Mouse (Mus musculus) A20 (cell line): ENCODE data around the gene Hmx3.

Source experiments
- DNase-seq: peaks from one replicate; pipeline ENCODE4 v3.0.0-alpha.2; 2011; ENCODE audit warnings: low read depth, low spot score

Gene Hmx3

GRCm38 (mm10) chr7:131556541-131557271 lies 14.0 kb downstream of the Hmx3 start:
- no peak for DNase-seq

- no peak for DNase-seq
Observed at GRCm38 (mm10) chr7:131557751-131558150, 15.1 kb downstream of the Hmx3 start.

- peak; percentile 96 for DNase-seq
Observed at GRCm38 (mm10) chr7:131559986-131560696, 17.5 kb downstream of the Hmx3 start, which contains the start of gene Bub3. Bub3 (plus strand) TSS chr7:131560222.

GRCm38 (mm10) chr7:131560697-131561042 lies 18.0 kb downstream of the Hmx3 start:
- DNase-seq = no peak

GRCm38 (mm10) chr7:131575246-131575645 lies 32.6 kb downstream of the Hmx3 start:
- DNase-seq = no peak

GRCm38 (mm10) chr7:131582178-131582577 lies 39.5 kb downstream of the Hmx3 start:
- no peak for DNase-seq

- DNase-seq = no peak
Observed at GRCm38 (mm10) chr7:131585551-131585950, 42.9 kb downstream of the Hmx3 start.
